Mouse (Mus musculus) telencephalon, adult 2 months (tissue): ENCODE measurements at regions not wholly inside any gene's neighbourhood (a gene's known extent, or its start where the extent isn't known, plus 50 kb on each side); places are given as distances from the start of the nearest gene placed in this dataset.
"Not testable (repeated sequence)": the region's sequence is repeated elsewhere in the genome, so short reads cannot be mapped to it uniquely, and the experiment has no call there.

Source experiments
- DNase-seq: peaks from one replicate; pipeline ENCODE4 v3.0.0-alpha.2; 2011; ENCODE audit warnings: low read depth, low spot score

DNA sequence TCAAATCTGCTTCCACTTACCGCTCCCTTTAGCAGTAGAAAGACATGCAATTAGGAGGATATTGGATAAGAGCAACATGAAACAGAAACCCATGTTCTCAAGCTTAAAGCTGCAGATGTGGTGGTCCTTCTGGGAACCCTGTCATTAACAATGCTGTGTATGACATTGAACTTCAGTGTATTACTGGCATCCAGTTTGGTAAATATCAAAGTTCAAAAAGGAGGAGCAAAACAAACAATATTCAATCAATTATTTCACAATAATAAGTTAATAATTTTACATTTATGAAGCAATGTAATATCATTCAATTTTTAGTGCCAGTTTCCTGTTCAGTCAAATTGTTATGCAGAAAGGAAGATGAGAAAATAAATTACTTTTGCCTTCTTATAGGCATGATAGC, 160.3 kb upstream of the Cfhr2 start:
- no peak for DNase-seq

DNA sequence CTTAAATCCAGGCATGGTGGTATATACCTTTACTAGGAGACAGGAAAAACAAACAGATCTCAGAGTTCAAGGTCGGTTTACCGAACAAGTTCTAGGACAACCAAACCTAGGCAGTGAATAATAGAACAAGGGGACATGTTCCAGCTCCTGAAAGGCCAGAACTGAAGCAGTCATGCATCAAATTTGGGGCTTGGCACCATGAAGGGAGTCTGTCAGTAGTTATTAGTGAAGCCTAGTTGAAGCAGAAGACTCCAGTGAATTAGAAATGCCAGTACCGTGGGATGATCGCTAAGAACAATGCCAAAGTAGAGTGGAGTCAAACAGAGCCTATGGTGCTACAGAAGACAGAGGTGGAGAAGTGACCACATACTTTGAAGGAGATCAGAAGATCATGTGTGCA, 127.5 kb upstream of the Cfhr2 start:
- DNase-seq: no peak

DNA sequence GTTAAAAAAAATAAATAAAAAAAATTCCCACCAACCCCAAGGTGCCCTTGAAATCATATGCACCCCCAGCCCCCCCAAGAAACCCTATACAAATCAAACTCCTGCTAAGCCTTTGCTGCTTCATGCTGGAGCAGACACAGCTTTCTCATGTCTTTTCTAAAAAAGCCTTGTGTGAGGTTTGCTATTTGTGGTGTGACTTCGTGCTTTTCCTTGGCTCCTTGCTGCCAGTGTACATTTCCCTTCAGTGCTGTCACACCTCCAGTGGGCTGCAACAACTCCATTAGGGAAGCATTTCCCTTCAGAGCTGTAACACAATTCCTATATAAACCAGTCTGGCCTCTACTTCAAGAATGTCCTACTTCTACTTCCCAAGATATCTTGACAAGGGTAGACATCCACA, 93.3 kb upstream of the Cfhr2 start:
- DNase-seq: peak; percentile 2

DNA sequence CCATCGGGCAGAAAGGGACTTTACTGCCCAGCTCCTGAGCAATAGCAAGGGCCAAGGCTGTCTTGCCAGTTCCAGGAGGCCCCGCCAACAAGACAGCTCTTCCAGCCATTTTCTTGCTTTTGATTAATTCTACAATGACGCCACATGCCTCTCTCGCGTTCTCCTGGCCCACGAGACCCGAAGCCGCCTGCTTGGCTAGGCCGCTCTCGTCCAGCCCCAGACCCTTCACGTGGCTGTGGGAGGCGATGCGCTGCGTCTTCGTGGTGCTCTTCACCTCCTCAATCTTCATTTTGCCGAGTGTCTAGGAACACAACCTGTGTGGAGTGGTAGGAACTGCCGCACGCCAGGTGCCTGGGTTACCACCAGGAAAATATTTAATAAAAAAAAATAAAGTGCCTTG, 70.8 kb upstream of the Cfhr2 start:
- not testable (repeated sequence) for DNase-seq
